Mouse (Mus musculus) heart, embryonic 11.5 days (tissue): ENCODE results near the gene Sftpa1. TPM values are rescaled to one million over a fixed set of nuclear protein-coding genes. Genes with fewer than 3 reads are reported as not detected.

ENCODE experiments used
- ATAC-seq: fragments of 200-750 bp; cut with Nextera tagmentation; replicated peaks from 2 replicates; pipeline ENCODE4 v1.8.0; 2017; ENCODE audit warnings: moderate library complexity; ENCODE audit not compliant: insufficient number of reproducible peaks, low FRiP score, low TSS enrichment
- H3K27ac ChIP-seq: fragments of 300-500 bp; sonication (generic); 2 replicates; pipeline ENCODE4 v1.5.1; 2014; ENCODE audit warnings: mild to moderate bottlenecking, low read depth, low read length
- H3K27me3 ChIP-seq: fragments of 300-500 bp; sonication (generic); 2 replicates; pipeline ENCODE4 v1.6.1; 2014; ENCODE audit warnings: mild to moderate bottlenecking, low read length, mixed read lengths; ENCODE audit not compliant: control insufficient read depth, insufficient read depth
- H3K36me3 ChIP-seq: fragments of 300-500 bp; sonication (generic); 2 replicates; pipeline ENCODE4 v1.6.1; 2014; ENCODE audit warnings: mild to moderate bottlenecking, low read length, moderate library complexity, mixed read lengths; ENCODE audit not compliant: control insufficient read depth, insufficient read depth
- H3K4me1 ChIP-seq: fragments of 300-500 bp; sonication (generic); 2 replicates; pipeline ENCODE4 v1.6.1; 2014; ENCODE audit warnings: low read length; ENCODE audit not compliant: control insufficient read depth, insufficient read depth
- H3K4me2 ChIP-seq: fragments of 300-500 bp; sonication (generic); 2 replicates; pipeline ENCODE4 v1.6.1; 2014; ENCODE audit warnings: mild to moderate bottlenecking, moderate library complexity
- H3K4me3 ChIP-seq: fragments of 300-500 bp; sonication (generic); 2 replicates; pipeline ENCODE4 v1.5.1; 2014; ENCODE audit warnings: low read depth, low read length
- H3K9ac ChIP-seq: fragments of 300-500 bp; sonication (generic); 2 replicates; pipeline ENCODE4 v1.6.1; 2014; ENCODE audit warnings: mild to moderate bottlenecking, low read depth, low read length, moderate library complexity
- H3K9me3 ChIP-seq: fragments of 300-500 bp; sonication (generic); replicated peaks from 2 replicates; pipeline ENCODE4 v1.6.1; 2016; ENCODE audit warnings: low read length; ENCODE audit not compliant: control insufficient read depth
- WGBS: fragments of 180-500 bp; shearing (Covaris S2); extraction: QIAGEN DNeasy Blood & Tissue Kit; methylation state at CpG from one replicate; pipeline ENCODE4 v1.1.7; 2014; ENCODE audit not compliant: insufficient replicate concordance; 5-methylcytosine and 5-hydroxymethylcytosine counted together
- polyA plus RNA-seq: library from polyadenylated mRNA; unstranded; fragments of >200 nt; fragmentation: Nextera tagmentation; extraction: Ambion mirVana; gene quantifications from 2 replicates; pipeline ENCODE4 v1.2.1, GENCODE M21; 2014

Gene Sftpa1
- polyA plus RNA-seq, 1 experiment from 2014 or later = 0.69 TPM

DNA sequence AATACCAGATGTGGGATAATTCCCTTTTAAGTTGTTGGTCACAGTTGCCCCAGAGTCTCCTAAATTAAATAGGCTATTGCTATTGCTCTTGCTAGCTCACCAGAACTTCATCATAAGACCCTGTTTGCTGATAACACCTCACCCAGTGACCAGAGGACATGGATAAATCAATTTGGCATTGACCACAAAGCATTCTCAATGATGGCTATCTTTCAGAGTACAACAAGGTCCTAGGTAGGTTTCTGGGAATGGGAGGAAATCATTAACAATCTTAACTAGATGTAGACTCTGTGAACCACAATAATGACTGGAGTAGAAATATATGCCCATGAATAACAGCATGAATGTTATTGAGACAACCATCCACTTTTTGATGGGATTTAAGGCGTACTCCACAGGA is 9.1 kb downstream of the Sftpa1 start:
- no peak for ATAC-seq
- WGBS = 68% methylated on average over 1 of the region's 1 CpGs
- Histone ChIP-seq H3K9ac (no peak overlapping the region), H3K4me1 (no peaks in the 10 kb centered on the region), H3K36me3 (no peaks in the 10 kb centered on the region), H3K4me3 (no peak overlapping the region), H3K4me2 (no peak overlapping the region), H3K27me3 (no peaks in the 10 kb centered on the region), H3K9me3 (no peaks in the 10 kb centered on the region), H3K27ac (no peak overlapping the region)

- Histone ChIP-seq H3K4me3 (no peak overlapping the region), H3K36me3 (no peaks in the 10 kb centered on the region), H3K9ac (no peak overlapping the region), H3K9me3 (no peaks in the 10 kb centered on the region), H3K4me2 (no peak overlapping the region), H3K4me1 (no peaks in the 10 kb centered on the region), H3K27me3 (no peaks in the 10 kb centered on the region), H3K27ac (no peak overlapping the region)
- WGBS = 59% methylated on average over 6 of the region's 6 CpGs
- no peak for ATAC-seq
Observed at GRCm38 (mm10) chr14:41146035-41146434, 14.5 kb downstream of the Sftpa1 start.

DNA sequence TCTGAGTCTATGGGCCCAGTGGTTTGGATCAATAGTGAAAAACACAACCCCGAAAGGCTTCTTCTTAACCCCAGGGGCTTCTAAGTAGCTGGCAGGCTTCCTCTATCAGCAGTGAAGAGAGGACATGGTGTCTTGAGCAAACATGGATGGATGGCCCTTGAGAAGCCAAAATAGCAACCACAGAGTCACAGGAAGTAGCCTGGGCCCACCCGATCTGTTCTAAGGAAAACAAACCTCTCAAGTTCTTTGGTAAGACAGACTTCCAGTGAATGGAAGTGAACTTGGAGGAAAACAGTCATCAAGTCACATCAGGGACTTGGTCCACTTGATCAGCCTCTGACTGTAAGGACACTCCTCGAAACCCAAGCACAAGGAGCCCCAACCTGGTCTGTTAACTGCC is 15.3 kb downstream of the Sftpa1 start:
- H3K4me2 ChIP-seq = no peak overlapping the region
- no peaks in the 10 kb centered on the region for H3K27me3 ChIP-seq
- no peak overlapping the region for H3K9ac ChIP-seq
- ATAC-seq = no peak
- no peak overlapping the region for H3K4me3 ChIP-seq
- H3K27ac ChIP-seq = no peak overlapping the region
- 74% methylated on average over 3 of the region's 3 CpGs for WGBS
- H3K36me3 ChIP-seq = no peaks in the 10 kb centered on the region
- no peaks in the 10 kb centered on the region for H3K4me1 ChIP-seq
- no peaks in the 10 kb centered on the region for H3K9me3 ChIP-seq

DNA sequence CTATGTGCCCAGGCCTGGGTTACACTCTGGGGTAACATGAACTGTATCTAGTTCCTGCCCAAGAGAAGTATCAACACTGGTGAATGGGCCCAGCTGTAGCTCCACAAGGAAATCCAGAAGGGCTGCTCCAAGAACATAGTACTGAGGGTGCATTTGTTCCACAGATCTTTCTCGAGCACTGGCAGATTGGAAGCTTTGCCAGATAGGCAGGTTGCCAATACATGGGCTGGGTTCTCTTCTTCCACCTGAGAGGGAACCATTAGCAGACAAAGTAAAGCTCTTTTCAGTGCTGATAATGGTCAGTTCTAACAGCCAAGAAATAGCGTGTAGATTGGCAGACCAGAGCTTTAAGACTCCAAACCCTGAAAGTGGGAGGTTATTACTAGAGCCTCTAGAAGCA is 15.8 kb downstream of the Sftpa1 start:
- H3K27me3 ChIP-seq = no peaks in the 10 kb centered on the region
- H3K4me1 ChIP-seq = no peaks in the 10 kb centered on the region
- H3K27ac ChIP-seq = no peak overlapping the region
- no peak overlapping the region for H3K4me2 ChIP-seq
- no peak overlapping the region for H3K9ac ChIP-seq
- no peaks in the 10 kb centered on the region for H3K9me3 ChIP-seq
- no peak overlapping the region for H3K4me3 ChIP-seq
- ATAC-seq = no peak
- 69% methylated on average over 2 of the region's 2 CpGs for WGBS
- no peaks in the 10 kb centered on the region for H3K36me3 ChIP-seq

GRCm38 (mm10) chr14:41151220-41151898 is 19.8 kb downstream of the Sftpa1 start, which contains the start of gene Mbl1:
Gene Mbl1, plus strand, starts transcription at chr14:41151458.
- H3K9me3 ChIP-seq = no peaks in the 10 kb centered on the region
- no peaks in the 10 kb centered on the region for H3K36me3 ChIP-seq
- WGBS = 78% methylated on average over 7 of the region's 7 CpGs
- H3K27ac ChIP-seq = no peak within 1 kb of the TSS
- H3K4me1 ChIP-seq = no peaks in the 10 kb centered on the region
- no peaks in the 10 kb centered on the region for H3K27me3 ChIP-seq
- ATAC-seq = no peak
- no peak within 1 kb of the TSS for H3K4me2 ChIP-seq
- no peak within 1 kb of the TSS for H3K9ac ChIP-seq
- H3K4me3 ChIP-seq = no peak within 1 kb of the TSS

DNA sequence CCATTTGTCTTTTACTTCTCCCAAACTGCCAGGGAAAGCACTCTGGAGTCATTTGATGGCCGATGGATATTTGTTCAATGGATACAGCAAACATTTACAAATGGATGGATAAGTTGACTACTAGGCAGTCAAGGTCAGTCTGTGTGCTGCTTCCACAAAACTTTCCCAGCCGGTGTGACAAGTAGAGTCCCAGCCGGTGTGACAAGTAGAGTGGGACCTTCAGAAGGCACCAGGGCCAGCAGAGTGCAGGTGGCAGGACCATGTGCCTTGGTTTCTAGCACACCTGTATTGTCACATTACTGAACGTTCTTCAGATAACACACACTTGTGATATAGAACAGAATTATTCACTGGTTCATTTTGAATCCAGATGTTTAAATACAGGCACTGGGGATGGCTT is 28.5 kb downstream of the Sftpa1 start:
- H3K27ac ChIP-seq = no peak overlapping the region
- no peaks in the 10 kb centered on the region for H3K4me1 ChIP-seq
- H3K27me3 ChIP-seq = no peaks in the 10 kb centered on the region
- H3K36me3 ChIP-seq = no peaks in the 10 kb centered on the region
- no peak overlapping the region for H3K4me3 ChIP-seq
- no peak overlapping the region for H3K9ac ChIP-seq
- H3K9me3 ChIP-seq = no peaks in the 10 kb centered on the region
- no peak overlapping the region for H3K4me2 ChIP-seq
- 71% methylated on average over 4 of the region's 4 CpGs for WGBS
- no peak for ATAC-seq

- H3K27ac ChIP-seq = no peak overlapping the region
- H3K4me2 ChIP-seq = no peak overlapping the region
- H3K9me3 ChIP-seq = no peaks in the 10 kb centered on the region
- no peaks in the 10 kb centered on the region for H3K27me3 ChIP-seq
- H3K4me1 ChIP-seq = no peaks in the 10 kb centered on the region
- H3K9ac ChIP-seq = no peak overlapping the region
- 24% methylated on average over 1 of the region's 1 CpGs for WGBS
- H3K4me3 ChIP-seq = no peak overlapping the region
- ATAC-seq = no peak
- H3K36me3 ChIP-seq = no peaks in the 10 kb centered on the region
Observed at GRCm38 (mm10) chr14:41160743-41161142, 29.2 kb downstream of the Sftpa1 start.

GRCm38 (mm10) chr14:41162663-41163062 is 31.1 kb downstream of the Sftpa1 start:
- no peak overlapping the region for H3K27ac ChIP-seq
- no peak overlapping the region for H3K9ac ChIP-seq
- no peak overlapping the region for H3K4me3 ChIP-seq
- H3K36me3 ChIP-seq = no peaks in the 10 kb centered on the region
- H3K27me3 ChIP-seq = no peaks in the 10 kb centered on the region
- H3K4me2 ChIP-seq = no peak overlapping the region
- 20% methylated on average over 2 of the region's 2 CpGs for WGBS
- H3K9me3 ChIP-seq = no peaks in the 10 kb centered on the region
- no peaks in the 10 kb centered on the region for H3K4me1 ChIP-seq
- no peak for ATAC-seq

- H3K9ac ChIP-seq = no peak overlapping the region
- H3K4me3 ChIP-seq = no peak overlapping the region
- H3K36me3 ChIP-seq = no peaks in the 10 kb centered on the region
- 41% methylated on average over 5 of the region's 5 CpGs for WGBS
- H3K4me1 ChIP-seq = 0 out of 2 replicates have a peak, but pooled peaks cover 3% of the 10 kb centered on the region
- H3K27me3 ChIP-seq = no peaks in the 10 kb centered on the region
- no peak overlapping the region for H3K4me2 ChIP-seq
- no peak overlapping the region for H3K27ac ChIP-seq
- H3K9me3 ChIP-seq = no peaks in the 10 kb centered on the region
- no peak for ATAC-seq
Observed at GRCm38 (mm10) chr14:41167278-41167677, 35.7 kb downstream of the Sftpa1 start.
